Mouse (Mus musculus) spleen, adult 2 months (tissue): ENCODE data around the gene Lgals4. TPM values are rescaled to one million over a fixed set of nuclear protein-coding genes. Genes with fewer than 3 reads are reported as not detected.

Experiments
- DNase-seq, 2 experiments: peaks; one replicate each; pipeline versions ENCODE4 v3.0.0 to v3.0.0-alpha.2; 2012 to 2021; ENCODE audit warnings: low spot score in 2 of 2, low read depth in 1 of 2
- H3K27ac ChIP-seq: fragments of 200-500 bp; 2 replicates; pipeline ENCODE4 v1.5.1; 2012; ENCODE audit warnings: low read length, inconsistent platforms; ENCODE audit not compliant: insufficient read depth
- H3K27me3 ChIP-seq: fragments of 200-500 bp; 2 replicates; pipeline ENCODE4 v1.6.1; 2012; ENCODE audit warnings: mild to moderate bottlenecking, moderate library complexity, low read length, inconsistent platforms; ENCODE audit not compliant: control insufficient read depth, insufficient read depth
- H3K36me3 ChIP-seq: fragments of 200-500 bp; 2 replicates; pipeline ENCODE4 v1.6.1; 2012; ENCODE audit warnings: mild to moderate bottlenecking, low read length, inconsistent platforms; ENCODE audit not compliant: control insufficient read depth, insufficient read depth
- H3K4me1 ChIP-seq: fragments of 200-500 bp; 2 replicates; pipeline ENCODE4 v1.6.1; 2011; ENCODE audit warnings: inconsistent platforms; ENCODE audit not compliant: control insufficient read depth, insufficient read depth, insufficient read length
- H3K4me3 ChIP-seq: fragments of 200-500 bp; 2 replicates; pipeline ENCODE4 v1.5.1; 2011; ENCODE audit warnings: mild to moderate bottlenecking, inconsistent platforms; ENCODE audit not compliant: insufficient read depth, insufficient read length; ENCODE audit errors: extremely low read depth
- CTCF ChIP-seq: fragments of 200-500 bp; IDR thresholded peaks from 2 replicates; pipeline ENCODE4 v1.5.1; 2011; ENCODE audit warnings: mild to moderate bottlenecking, inconsistent platforms; ENCODE audit not compliant: insufficient read depth, insufficient read length, insufficient replicate concordance; ENCODE audit errors: extremely low read depth
- POLR2A ChIP-seq: fragments of 200-500 bp; IDR thresholded peaks from 2 replicates; pipeline ENCODE4 v1.6.1; 2011; ENCODE audit warnings: low read depth, low read length, inconsistent platforms
- WGBS: fragments of 180-500 bp; shearing (Covaris S2); methylation state at CpG from one replicate; pipeline ENCODE4 v1.1.7; 2018; 5-methylcytosine and 5-hydroxymethylcytosine counted together
- polyA plus RNA-seq: library from polyadenylated mRNA; depleted of rRNA; stranded (reverse); fragments of >200 nt; gene quantifications from 2 replicates; pipeline ENCODE4 v1.2.3, GENCODE M21; 2012

Lgals4 gene
- polyA plus RNA-seq, 1 experiment = 13.3 TPM

DNA sequence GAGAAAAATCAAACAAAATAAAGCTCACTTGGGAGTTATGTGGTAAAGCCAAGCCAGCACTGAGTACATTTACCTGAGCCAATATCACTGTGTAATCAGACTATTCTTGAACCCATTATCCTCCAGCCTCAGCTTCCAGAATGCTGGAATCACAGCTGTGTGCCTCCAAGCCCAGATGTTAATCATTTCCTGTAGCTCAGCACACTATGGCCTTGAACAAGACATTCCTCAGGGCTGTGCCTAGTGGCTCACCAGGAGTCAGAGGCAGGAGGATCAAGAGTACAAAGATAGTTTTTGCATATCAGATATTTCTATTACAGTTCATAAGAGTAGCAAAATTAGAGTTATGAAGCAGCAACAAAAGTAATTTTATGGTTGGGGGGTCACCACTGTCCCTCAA, 41.9 kb upstream of the Lgals4 start:
- H3K36me3 ChIP-seq = no peaks in the 10 kb centered on the region
- DNase-seq = no peak
- H3K4me3 ChIP-seq = no peak overlapping the region
- TF ChIP-seq CTCF (no peak), POLR2A (no peak)
- H3K27ac ChIP-seq = peak overlapping the region; percentile 86
- H3K4me1 ChIP-seq = peaks cover 50% of the 10 kb centered on the region
- H3K27me3 ChIP-seq = no peaks in the 10 kb centered on the region

DNA sequence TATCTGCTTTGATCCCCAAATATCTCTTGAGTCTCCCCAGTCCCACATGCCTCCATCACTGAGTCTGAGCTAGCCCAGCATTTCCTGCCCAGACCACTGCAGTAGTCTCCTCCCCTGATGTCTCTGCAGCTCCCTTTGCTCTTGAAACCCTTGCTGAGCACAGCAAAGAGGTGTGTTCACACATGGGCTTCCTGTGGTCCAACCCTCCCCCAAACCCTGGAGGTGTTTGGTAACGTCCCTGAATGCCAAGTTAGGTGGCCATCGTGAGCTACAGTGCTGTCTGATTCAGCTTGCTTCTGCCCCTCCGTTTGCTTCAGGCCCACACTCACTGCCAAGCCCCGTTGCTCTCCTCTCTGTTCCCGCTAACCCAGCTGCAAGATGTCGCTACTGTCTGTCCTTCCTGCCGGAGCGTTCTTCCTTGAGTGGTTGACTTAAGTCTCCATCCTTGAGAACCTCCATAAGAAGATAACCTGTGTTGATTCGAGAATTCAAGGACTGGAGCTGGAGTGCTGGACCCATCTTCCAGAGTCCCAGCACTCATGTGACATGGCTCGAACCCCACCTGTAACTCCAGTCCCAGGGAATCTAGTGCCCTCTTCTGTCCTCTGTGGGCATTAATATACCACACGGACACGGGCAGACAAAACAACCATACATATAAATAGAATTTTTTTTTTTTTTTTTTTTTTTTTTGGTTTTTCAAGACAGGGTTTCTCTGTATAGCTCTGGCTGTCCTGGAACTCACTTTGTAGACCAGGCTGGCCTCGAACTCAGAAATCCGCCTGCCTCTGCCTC, 41.1 kb upstream of the Lgals4 start:
- WGBS = 47% methylated on average over 14 of the region's 14 CpGs
- peaks cover 47% of the 10 kb centered on the region for H3K4me1 ChIP-seq
- peak overlapping the region; percentile 31; the same call in 1 of the 2 replicates for H3K4me3 ChIP-seq
- H3K27ac ChIP-seq = peak overlapping the region; percentile 86
- no peak for TF ChIP-seq POLR2A
- no peak for TF ChIP-seq CTCF
- peak in 1 of 2 experiments; percentile 35 for DNase-seq
- H3K27me3 ChIP-seq = no peaks in the 10 kb centered on the region
- no peaks in the 10 kb centered on the region for H3K36me3 ChIP-seq

DNA sequence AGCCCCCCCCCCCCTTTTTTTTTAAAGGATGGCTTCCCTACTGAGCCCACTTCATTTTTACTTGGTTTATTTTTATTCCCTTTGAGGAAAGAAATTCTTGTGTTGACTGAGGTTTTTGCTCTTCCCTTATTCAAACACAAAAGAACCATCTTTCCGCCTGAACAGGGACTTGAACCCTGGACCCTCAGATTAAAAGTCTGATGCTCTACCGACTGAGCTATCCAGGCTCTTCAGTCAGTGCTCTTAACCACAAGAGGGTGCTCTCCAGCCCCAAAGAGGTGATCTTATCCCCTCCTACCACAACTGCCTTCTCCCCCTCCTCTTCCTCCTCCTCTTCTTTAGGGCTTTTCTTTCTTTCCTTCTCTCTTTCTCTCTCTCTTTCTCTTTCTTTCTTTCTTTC, 39.8 kb upstream of the Lgals4 start:
- 39% methylated on average over 2 of the region's 2 CpGs for WGBS
- H3K4me1 ChIP-seq = peaks cover 39% of the 10 kb centered on the region
- H3K27ac ChIP-seq = no peak overlapping the region
- TF ChIP-seq CTCF (peak; percentile 18; the same call in 1 of the 2 replicates), POLR2A (no peak)
- H3K27me3 ChIP-seq = no peaks in the 10 kb centered on the region
- peaks cover 7% of the 10 kb centered on the region for H3K36me3 ChIP-seq
- no peak overlapping the region for H3K4me3 ChIP-seq
- peak in 1 of 2 experiments; percentile 44 for DNase-seq

DNA sequence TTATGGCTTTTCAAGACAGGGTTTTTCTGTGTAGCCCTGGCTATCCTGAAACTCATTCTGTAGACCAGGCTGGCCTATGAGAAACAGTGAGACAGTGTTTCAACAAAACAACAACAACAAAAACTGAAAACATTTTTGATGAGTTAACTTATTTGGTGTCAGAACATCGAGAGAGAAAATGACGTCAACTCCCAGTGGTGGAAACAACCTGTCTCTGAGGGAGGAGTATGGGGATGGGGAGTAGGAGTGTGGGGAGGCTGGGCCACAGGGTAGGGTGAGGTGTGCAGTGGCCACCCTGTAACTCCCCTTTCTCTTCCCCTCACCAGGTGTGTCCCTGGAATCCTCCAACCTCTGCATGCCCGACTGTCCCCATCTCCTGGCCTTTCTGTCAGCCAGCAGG, 39.2 kb upstream of the Lgals4 start:
- Histone ChIP-seq H3K27ac (no peak overlapping the region), H3K4me1 (peaks cover 32% of the 10 kb centered on the region), H3K27me3 (no peaks in the 10 kb centered on the region), H3K36me3 (peaks cover 8% of the 10 kb centered on the region), H3K4me3 (no peak overlapping the region)
- no peak for TF ChIP-seq CTCF
- TF ChIP-seq POLR2A = no peak
- 88% methylated on average over 3 of the region's 3 CpGs for WGBS
- no peak for DNase-seq

DNA sequence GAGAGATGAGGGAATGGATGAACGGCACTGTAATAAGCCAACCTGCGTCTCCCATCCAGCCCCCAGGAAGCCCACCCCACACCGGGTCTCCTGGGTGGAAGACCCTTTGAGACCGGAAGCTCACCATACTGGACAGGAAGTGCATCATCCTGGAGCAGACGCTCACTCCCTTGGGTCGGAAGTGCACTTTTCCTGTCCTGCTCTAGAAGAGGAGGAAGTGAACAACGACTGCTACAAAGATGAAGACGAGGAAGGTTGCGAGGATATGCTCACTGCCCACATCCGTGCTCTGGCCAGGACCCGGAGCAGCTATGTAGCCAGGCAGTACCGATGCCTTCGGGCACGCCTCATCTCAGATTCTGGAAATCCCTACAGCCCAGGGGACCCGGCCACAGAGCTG, 37.8 kb upstream of the Lgals4 start:
- Histone ChIP-seq H3K4me3 (peak overlapping the region; percentile 58), H3K27ac (peak overlapping the region; percentile 70), H3K4me1 (peaks cover 19% of the 10 kb centered on the region; the same call in 1 of the 2 replicates), H3K36me3 (peaks cover 8% of the 10 kb centered on the region), H3K27me3 (no peaks in the 10 kb centered on the region)
- DNase-seq = no peak
- peak; percentile 32; the same call in 1 of the 2 replicates for TF ChIP-seq POLR2A
- no peak for TF ChIP-seq CTCF
- 11% methylated on average over 15 of the region's 15 CpGs for WGBS

DNA sequence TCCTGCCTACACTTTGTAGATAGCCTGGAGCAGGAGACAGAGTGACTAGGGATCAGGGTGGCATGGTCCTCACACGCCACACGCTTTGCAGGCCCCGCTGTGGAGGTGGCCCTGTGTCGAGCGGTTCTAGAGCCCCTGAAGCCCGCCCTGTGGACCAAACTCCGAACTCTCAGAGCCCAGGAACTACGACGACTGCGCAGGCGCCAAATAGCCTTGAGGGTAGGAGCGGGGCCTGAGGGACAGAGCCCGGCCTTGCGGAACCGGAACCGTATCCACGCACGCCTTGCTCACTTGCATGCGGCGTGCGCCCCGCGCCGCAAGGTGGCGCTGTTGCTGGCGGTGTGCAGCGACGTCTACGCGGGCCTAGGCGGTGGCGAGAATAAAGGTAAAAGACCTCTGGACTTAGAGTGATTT, 37.1 kb upstream of the Lgals4 start:
- DNase-seq = peak in 1 of 2 experiments; percentile 81
- peak overlapping the region; percentile 58 for H3K4me3 ChIP-seq
- peaks cover 8% of the 10 kb centered on the region for H3K36me3 ChIP-seq
- no peak for TF ChIP-seq POLR2A
- peak; percentile 97 for TF ChIP-seq CTCF
- peaks cover 15% of the 10 kb centered on the region; the same call in 1 of the 2 replicates for H3K4me1 ChIP-seq
- H3K27ac ChIP-seq = peak overlapping the region; percentile 70
- 12% methylated on average over 32 of the region's 32 CpGs for WGBS
- H3K27me3 ChIP-seq = no peaks in the 10 kb centered on the region

DNA sequence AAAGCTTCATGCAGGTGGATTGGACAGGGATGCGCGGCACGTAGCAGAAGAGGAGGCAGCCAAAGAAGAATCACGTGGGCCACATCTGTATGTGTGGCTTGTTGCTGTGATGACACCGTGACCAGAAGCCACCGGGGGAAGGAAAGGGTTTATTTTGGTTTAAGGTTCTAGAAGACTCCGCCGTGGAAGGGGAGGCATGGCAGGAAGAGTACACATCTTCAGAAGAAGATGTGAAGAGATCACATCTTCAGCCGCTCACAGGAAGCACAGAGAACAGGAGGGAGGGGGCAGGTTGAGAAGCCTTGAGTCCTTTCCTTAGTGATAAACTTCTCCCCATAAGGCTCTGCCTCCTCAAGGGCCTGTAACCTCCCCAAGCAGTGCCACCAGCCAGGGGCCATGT, 33.7 kb upstream of the Lgals4 start:
- no peak for TF ChIP-seq POLR2A
- TF ChIP-seq CTCF = no peak
- H3K36me3 ChIP-seq = peaks cover 8% of the 10 kb centered on the region
- H3K4me3 ChIP-seq = no peak overlapping the region
- peak overlapping the region; percentile 41; the same call in 1 of the 2 replicates for H3K27ac ChIP-seq
- H3K4me1 ChIP-seq = peaks cover 19% of the 10 kb centered on the region; the same call in 1 of the 2 replicates
- WGBS = 61% methylated on average over 9 of the region's 9 CpGs
- H3K27me3 ChIP-seq = no peaks in the 10 kb centered on the region
- DNase-seq = no peak
